Mouse (Mus musculus) midbrain, embryonic 13.5 days (tissue): ENCODE measurements at regions not wholly inside any gene's neighbourhood (a gene's known extent, or its start where the extent isn't known, plus 50 kb on each side); places are given as distances from the start of the nearest gene placed in this dataset.
"Not testable (repeated sequence)": the region's sequence is repeated elsewhere in the genome, so short reads cannot be mapped to it uniquely, and the experiment has no call there.

Experiments
- ATAC-seq: fragments of 200-750 bp; cut with Nextera tagmentation; 2 replicates; pipeline ENCODE4 v1.8.0; 2017; ENCODE audit warnings: mild to moderate bottlenecking, moderate TSS enrichment, moderate library complexity
- H3K27ac ChIP-seq: fragments of 300-500 bp; sonication (generic); 2 replicates; pipeline ENCODE4 v1.5.1; 2015; ENCODE audit warnings: inconsistent platforms, mild to moderate bottlenecking, moderate library complexity
- H3K27me3 ChIP-seq: fragments of 300-500 bp; sonication (generic); 2 replicates; pipeline ENCODE4 v1.6.1; 2015; ENCODE audit warnings: mild to moderate bottlenecking, inconsistent platforms
- H3K36me3 ChIP-seq: fragments of 300-500 bp; sonication (generic); 2 replicates; pipeline ENCODE4 v1.6.1; 2015; ENCODE audit warnings: mild to moderate bottlenecking, inconsistent platforms
- H3K4me1 ChIP-seq: fragments of 300-500 bp; sonication (generic); replicated peaks from 2 replicates; pipeline ENCODE4 v1.6.1; 2015; ENCODE audit warnings: inconsistent platforms
- H3K4me2 ChIP-seq: fragments of 300-500 bp; sonication (generic); replicated peaks from 2 replicates; pipeline ENCODE4 v1.6.1; 2015; ENCODE audit warnings: moderate library complexity, mild to moderate bottlenecking, inconsistent platforms
- H3K4me3 ChIP-seq: fragments of 300-500 bp; sonication (generic); replicated peaks from 2 replicates; pipeline ENCODE4 v1.5.1; 2015; ENCODE audit warnings: mild to moderate bottlenecking, inconsistent platforms
- H3K9ac ChIP-seq: fragments of 300-500 bp; sonication (generic); replicated peaks from 2 replicates; pipeline ENCODE4 v1.6.1; 2015; ENCODE audit warnings: mild to moderate bottlenecking, inconsistent platforms
- H3K9me3 ChIP-seq: fragments of 300-500 bp; sonication (generic); 2 replicates; pipeline ENCODE4 v1.6.1; 2016; ENCODE audit warnings: mild to moderate bottlenecking, inconsistent platforms
- WGBS: fragments of 180-500 bp; shearing (Covaris S2); methylation state at CpG from one replicate; pipeline ENCODE4 v1.1.7; 2015; 5-methylcytosine and 5-hydroxymethylcytosine counted together

GRCm38 (mm10) chr5:3264988-3265738, 76.1 kb upstream of the Cdk6 start:
- not testable (repeated sequence) for ATAC-seq, H3K27ac ChIP-seq, H3K4me2 ChIP-seq, H3K4me1 ChIP-seq, H3K4me3 ChIP-seq, H3K9me3 ChIP-seq, H3K9ac ChIP-seq, H3K27me3 ChIP-seq, H3K36me3 ChIP-seq
- WGBS, result 89% methylated on average over 8 of the region's 8 CpGs

- no peaks in the 10 kb centered on the region for H3K4me1 ChIP-seq
- H3K9me3 ChIP-seq, result no peaks in the 10 kb centered on the region
- no peak overlapping the region for H3K4me3 ChIP-seq
- H3K36me3 ChIP-seq, result no peaks in the 10 kb centered on the region
- no peak for ATAC-seq
- no peak overlapping the region for H3K27ac ChIP-seq
- WGBS, result 86% methylated on average over 5 of the region's 5 CpGs
- no peaks in the 10 kb centered on the region for H3K27me3 ChIP-seq
- no peak overlapping the region for H3K4me2 ChIP-seq
- no peak overlapping the region for H3K9ac ChIP-seq
These were observed 74.3 kb upstream of the Cdk6 start for GRCm38 (mm10) chr5:3267021-3267420.

GRCm38 (mm10) chr5:3269760-3270159, 71.5 kb upstream of the Cdk6 start:
- ATAC-seq, result no peak
- no peak overlapping the region for H3K4me3 ChIP-seq
- no peaks in the 10 kb centered on the region for H3K9me3 ChIP-seq
- 88% methylated on average over 7 of the region's 7 CpGs for WGBS
- no peak overlapping the region for H3K9ac ChIP-seq
- no peaks in the 10 kb centered on the region for H3K27me3 ChIP-seq
- H3K36me3 ChIP-seq, result no peaks in the 10 kb centered on the region
- no peak overlapping the region for H3K27ac ChIP-seq
- no peak overlapping the region for H3K4me2 ChIP-seq
- no peaks in the 10 kb centered on the region for H3K4me1 ChIP-seq

GRCm38 (mm10) chr5:3273140-3273539, 68.1 kb upstream of the Cdk6 start:
- H3K4me2 ChIP-seq, H3K4me3 ChIP-seq, H3K27me3 ChIP-seq, H3K9me3 ChIP-seq, H3K27ac ChIP-seq, H3K36me3 ChIP-seq, ATAC-seq, H3K4me1 ChIP-seq, H3K9ac ChIP-seq: not testable (repeated sequence)
- 92% methylated on average over 1 of the region's 1 CpGs for WGBS

- H3K27me3 ChIP-seq, H3K9ac ChIP-seq, H3K36me3 ChIP-seq, ATAC-seq, H3K9me3 ChIP-seq, H3K4me3 ChIP-seq, H3K27ac ChIP-seq, H3K4me1 ChIP-seq, H3K4me2 ChIP-seq: not testable (repeated sequence)
- WGBS, result 92% methylated on average over 16 of the region's 16 CpGs
These were observed 64.0 kb upstream of the Cdk6 start for GRCm38 (mm10) chr5:3277241-3277640.

GRCm38 (mm10) chr5:3278956-3279355, 62.3 kb upstream of the Cdk6 start:
- ATAC-seq, H3K9ac ChIP-seq, H3K36me3 ChIP-seq, H3K27ac ChIP-seq, H3K9me3 ChIP-seq, H3K4me3 ChIP-seq, H3K4me2 ChIP-seq, H3K4me1 ChIP-seq, H3K27me3 ChIP-seq: not testable (repeated sequence)
- 89% methylated on average over 5 of the region's 5 CpGs for WGBS

GRCm38 (mm10) chr5:3281911-3282506, 59.3 kb upstream of the Cdk6 start:
- not testable (repeated sequence) for ATAC-seq, H3K9ac ChIP-seq

GRCm38 (mm10) chr5:3283083-3283482, 58.2 kb upstream of the Cdk6 start:
- no peaks in the 10 kb centered on the region for H3K4me1 ChIP-seq
- no peak overlapping the region for H3K9ac ChIP-seq
- no peak for ATAC-seq
- no peaks in the 10 kb centered on the region for H3K9me3 ChIP-seq
- H3K27me3 ChIP-seq, result no peaks in the 10 kb centered on the region
- H3K4me2 ChIP-seq, result no peak overlapping the region
- H3K27ac ChIP-seq, result no peak overlapping the region
- H3K4me3 ChIP-seq, result no peak overlapping the region
- H3K36me3 ChIP-seq, result no peaks in the 10 kb centered on the region
- 95% methylated on average over 3 of the region's 3 CpGs for WGBS

More at GRCm38 (mm10) chr5:3281911-3282506, 59.3 kb upstream of the Cdk6 start:
- H3K27me3 ChIP-seq, H3K4me2 ChIP-seq, H3K27ac ChIP-seq, H3K36me3 ChIP-seq, H3K4me3 ChIP-seq, H3K9me3 ChIP-seq, H3K4me1 ChIP-seq: not testable (repeated sequence)
- 68% methylated on average over 8 of the region's 8 CpGs for WGBS

GRCm38 (mm10) chr5:3284335-3284734, 57.0 kb upstream of the Cdk6 start:
- H3K4me2 ChIP-seq, H3K4me1 ChIP-seq, H3K4me3 ChIP-seq, H3K9ac ChIP-seq, H3K27ac ChIP-seq, H3K9me3 ChIP-seq, H3K27me3 ChIP-seq, ATAC-seq, H3K36me3 ChIP-seq: not testable (repeated sequence)
- WGBS, result 97% methylated on average over 1 of the region's 1 CpGs

GRCm38 (mm10) chr5:3289991-3290417, 51.3 kb upstream of the Cdk6 start:
- not testable (repeated sequence) for H3K27me3 ChIP-seq, H3K4me3 ChIP-seq, H3K9ac ChIP-seq, H3K4me2 ChIP-seq, H3K9me3 ChIP-seq, H3K4me1 ChIP-seq, H3K27ac ChIP-seq, H3K36me3 ChIP-seq
- ATAC-seq, result peak; percentile 71
- 5% methylated on average over 8 of the region's 8 CpGs for WGBS
